Mouse (Mus musculus): ENCODE measurements around the gene Prr14.

Gene Prr14

GRCm38 (mm10) chr7:127513781-127514180 lies 54.4 kb downstream of the Prr14 start:
- POLR2A ChIA-PET, result interaction anchor here (0.6 to 4.5 kb wide), 58 partner anchors 8 to 487 kb away, joined by 3 to 31 read pairs (median 5); partner anchors contain the start of genes Zfp689 (in 2 of the 4), Ccdc189 (in 1 of the 4), Ctf1 (in 1 of the 4) and Dctpp1 (in 1 of the 4)
- CTCF ChIA-PET, result interaction anchor here in 1 of 4 experiments (0.6 to 1.2 kb wide), 2 partner anchors 249 to 260 kb away, joined by 3 to 5 read pairs; no protein-coding TSS in a partner anchor

GRCm38 (mm10) chr7:127515846-127516245 lies 56.4 kb downstream of the Prr14 start:
- POLR2A ChIA-PET, result interaction anchor here in 3 of 4 experiments (0.5 to 5.0 kb wide), 21 partner anchors 9 to 1221 kb away, joined by 3 to 30 read pairs (median 4); partner anchors contain the start of genes Ccdc189 (in 1 of the 3), Kat8 (in 1 of the 3) and Rnf40 (in 1 of the 3)
- CTCF ChIA-PET, result interaction anchor here in 2 of 4 experiments (0.6 to 0.7 kb wide), 2 partner anchors 67 to 127 kb away, joined by 4 to 15 read pairs; partner anchors contain the start of gene Zfp689 (in 1 of the 2)

- ChIA-PET POLR2A (interaction anchor here in 3 of 4 experiments (0.7 to 5.0 kb wide), 16 partner anchors 10 to 396 kb away, joined by 3 to 30 read pairs (median 10); partner anchors contain the start of genes Ccdc189 (in 1 of the 3), Kat8 (in 1 of the 3) and Rnf40 (in 1 of the 3)), CTCF (interaction anchor here in 1 of 4 experiments (0.7 kb wide), 1 partner anchor 68 kb away, joined by 15 read pairs; the partner anchor contains the start of gene Zfp689)
Observed at GRCm38 (mm10) chr7:127516344-127516743, 56.9 kb downstream of the Prr14 start.

DNA sequence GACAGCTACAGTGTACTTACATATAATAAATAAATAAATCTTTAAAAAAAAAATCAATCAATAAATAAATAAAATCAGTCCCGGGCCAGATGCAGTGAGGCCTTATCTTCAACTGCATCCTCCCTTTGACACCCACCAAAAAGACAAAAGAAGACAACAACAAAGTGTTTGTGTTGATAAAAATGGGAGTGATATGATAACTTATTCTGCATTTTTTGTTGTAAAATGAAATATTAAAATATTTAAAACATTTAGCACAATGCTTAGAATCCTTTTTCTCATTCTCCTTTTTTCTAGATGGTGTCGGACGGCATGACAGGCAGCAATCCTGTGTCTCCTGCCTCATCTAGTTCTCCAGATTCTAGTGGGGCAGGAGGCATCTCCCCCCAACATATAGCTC lies 59.9 kb downstream of the Prr14 start, which contains the start of gene Gm42715:
Gene Gm42715, plus strand, starts transcription at position 301 of the 400 bp plus-strand sequence.
- ChIA-PET CTCF (interaction anchor here in 1 of 4 experiments (0.6 kb wide), 1 partner anchor 138 kb away, joined by 5 read pairs; no protein-coding TSS in a partner anchor), POLR2A (interaction anchor here in 2 of 4 experiments (1.3 to 5.0 kb wide), 3 partner anchors 7 to 42 kb away, joined by 3 to 30 read pairs (median 16); no protein-coding TSS in a partner anchor)

All from embryonic stem cell, embryonic (primary cell).